8 mouse cellular contexts compared by ENCODE assay signal in genomic region chr19:57238461-57238860, GRCm38 (mm10).
DNase-seq lines count a peak whose midpoint lies in the region; TF ChIP-seq lines count a peak whose summit lies in the region.
"Had no signal": no experiment of that assay in that cellular context is flagged by ENCODE, and none has a peak within 500 bp of the region (broad histone marks: within the 10 kb centered on the region; RNA-seq: fewer than 3 reads in every experiment).

No protein-coding gene starts in this region.

- no peak for TF ChIP-seq CTCF in layer of hippocampus, adult 2 months (conservative IDR thresholded peaks at IDR 0.05)

- H3K27ac ChIP-seq in layer of hippocampus, adult 2 months = peak overlapping the region; percentile 69; the same call in 1 of the 2 replicates

- H3K4me3 ChIP-seq in layer of hippocampus, adult 2 months = no peak overlapping the region; the same call in 1 of the 2 replicates

- no peak for DNase-seq in layer of hippocampus, adult 2 months (ENCODE audit: low spot score in 2 of 2)
- DNase-seq in layer of hippocampus, adult 18-20 months (ENCODE audit: low spot score in 2 of 2) = no peak
- peak; percentile 64 to 78 for DNase-seq in cerebellum, postnatal 14 days
- DNase-seq in kidney, adult 8-10 months = peak; percentile 57 to 68
- DNase-seq in right cerebral cortex, postnatal 25 days = peak; percentile 41
- no peak for DNase-seq in adrenal gland, postnatal 14 days
- DNase-seq in embryo, embryonic 11 days = no peak
- DNase-seq: thymus, postnatal 4 days had no signal

Comparison
In these comparisons a context has a peak if more than half of its experiments do, and no peak if none do; other contexts are left out.
1. DNase-seq: peak in cerebellum, postnatal 14 days (2 of 2), kidney, adult 8-10 months (2 of 2) and right cerebral cortex, postnatal 25 days (single experiment); none in layer of hippocampus, adult 2 months (0 of 2), layer of hippocampus, adult 18-20 months (0 of 2), adrenal gland, postnatal 14 days (single experiment) and embryo, embryonic 11 days (single experiment).